Mouse (Mus musculus) urinary bladder, adult 18-20 months (tissue): ENCODE measurements around the gene Nfya.
"Not testable (repeated sequence)": the region's sequence is repeated elsewhere in the genome, so short reads cannot be mapped to it uniquely, and the experiment has no call there.

Source experiments
- DNase-seq, 2 experiments: peaks; one replicate each; pipeline ENCODE4 v3.0.0; 2022; ENCODE audit warnings: low spot score in 2 of 2, mixed read lengths in 2 of 2

The Nfya gene

GRCm38 (mm10) chr17:48392616-48393015, 17.1 kb downstream of the Nfya start:
- DNase-seq: no peak

GRCm38 (mm10) chr17:48391446-48391845, 18.3 kb downstream of the Nfya start:
- DNase-seq: no peak

GRCm38 (mm10) chr17:48389442-48389841, 20.3 kb downstream of the Nfya start:
- no peak for DNase-seq

DNA sequence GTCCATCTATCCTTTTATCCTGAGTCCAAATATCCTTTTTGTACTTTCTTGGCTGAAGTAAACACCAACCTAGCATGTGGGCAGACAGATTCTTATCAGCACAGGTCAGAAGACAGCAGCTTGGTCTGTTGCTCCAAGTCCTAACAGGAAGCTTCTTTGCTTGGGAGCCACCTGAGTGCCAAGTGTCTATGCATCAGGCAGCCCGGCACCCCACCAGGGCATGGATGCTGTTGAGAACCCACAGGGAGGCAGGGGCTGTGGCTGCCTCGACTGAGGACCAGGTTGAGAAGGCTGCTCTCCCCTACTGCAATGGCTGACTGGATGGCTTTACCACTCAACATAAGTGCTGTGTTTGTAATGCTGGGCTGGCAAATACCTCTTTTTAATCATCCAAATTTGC, 21.0 kb downstream of the Nfya start:
- no peak for DNase-seq

GRCm38 (mm10) chr17:48385786-48386461, 23.8 kb downstream of the Nfya start:
- DNase-seq: no peak

DNA sequence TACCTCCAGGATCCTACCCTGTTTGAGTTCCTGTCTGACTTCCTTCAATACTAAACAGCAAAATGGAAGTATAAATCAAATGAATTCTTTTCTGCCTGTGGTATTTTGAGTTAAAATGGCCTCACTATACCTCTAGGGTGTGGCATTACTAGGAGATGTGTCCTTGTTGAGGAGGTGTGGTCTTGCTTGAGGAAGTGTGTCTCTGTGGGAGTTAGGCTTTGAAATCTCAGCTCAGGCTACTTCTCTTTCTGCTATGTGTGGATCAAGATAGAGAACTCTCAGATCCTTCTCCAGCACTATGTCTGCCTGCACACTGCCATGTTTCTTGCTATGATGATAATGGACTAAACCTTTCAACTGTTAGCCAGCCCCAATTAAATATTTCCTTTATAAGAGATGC, 30.7 kb downstream of the Nfya start:
- DNase-seq: no peak

- no peak for DNase-seq
Measured at GRCm38 (mm10) chr17:48376102-48376501, 33.6 kb downstream of the Nfya start.

GRCm38 (mm10) chr17:48372987-48373386, 36.7 kb downstream of the Nfya start:
- no peak for DNase-seq

DNA sequence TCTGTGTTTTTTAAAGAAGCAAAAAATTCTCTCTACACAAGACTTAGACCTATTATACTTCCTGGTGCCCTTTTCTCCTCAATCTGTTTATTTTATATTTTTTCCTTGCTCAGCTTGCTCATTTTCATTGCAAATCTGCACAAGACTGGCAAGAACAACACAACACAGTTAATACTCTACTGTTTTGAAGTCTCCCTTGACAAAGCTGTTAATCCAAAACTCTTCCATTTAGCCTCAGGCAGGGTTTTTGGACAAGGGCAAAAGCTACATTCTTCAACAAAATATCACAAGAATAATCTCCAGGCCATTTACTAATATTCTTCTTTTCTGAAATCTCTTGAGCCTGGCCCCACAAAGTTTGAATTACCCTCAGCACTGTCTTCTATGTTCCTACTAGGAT, 38.1 kb downstream of the Nfya start:
- no peak for DNase-seq

GRCm38 (mm10) chr17:48366806-48367205, 42.9 kb downstream of the Nfya start:
- DNase-seq: peak in 1 of 2 experiments; percentile 7

DNA sequence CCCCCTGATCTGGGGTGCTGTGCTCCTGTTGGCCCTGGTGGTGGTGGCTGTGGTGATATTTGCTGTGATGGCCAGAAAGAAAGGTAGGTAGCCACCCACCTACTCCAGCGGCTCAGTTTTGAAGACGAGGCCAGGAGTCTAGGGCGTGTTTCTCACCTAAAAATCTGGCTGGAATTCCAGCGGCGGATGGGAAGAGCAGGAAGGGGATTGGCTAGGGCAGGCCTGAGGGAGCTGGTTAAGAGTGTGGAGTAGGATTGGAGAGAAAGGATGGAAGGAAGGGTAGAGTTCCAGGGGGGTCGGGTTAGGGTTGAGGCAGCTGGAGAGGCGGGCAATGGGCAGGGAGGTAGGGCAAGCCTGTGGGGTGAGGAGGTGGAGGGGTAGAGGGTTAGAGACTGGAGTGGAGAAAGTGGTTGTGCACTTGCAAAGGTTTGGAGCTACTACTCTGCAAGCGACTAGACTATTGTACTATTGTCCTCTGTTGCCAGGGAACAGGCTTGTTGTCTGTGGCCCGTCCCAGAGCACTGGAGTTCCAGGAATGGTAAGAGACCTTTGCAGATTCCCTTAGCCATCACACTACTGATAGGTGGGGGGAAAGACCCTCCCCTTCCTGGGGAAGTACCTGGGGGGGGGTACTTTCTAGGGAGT, 44.1 kb downstream of the Nfya start:
- DNase-seq: no peak

GRCm38 (mm10) chr17:48363421-48363965, 46.2 kb downstream of the Nfya start:
- no peak for DNase-seq

GRCm38 (mm10) chr17:48362966-48363365, 46.7 kb downstream of the Nfya start:
- no peak for DNase-seq

GRCm38 (mm10) chr17:48362346-48362745, 47.4 kb downstream of the Nfya start:
- DNase-seq: no peak

DNA sequence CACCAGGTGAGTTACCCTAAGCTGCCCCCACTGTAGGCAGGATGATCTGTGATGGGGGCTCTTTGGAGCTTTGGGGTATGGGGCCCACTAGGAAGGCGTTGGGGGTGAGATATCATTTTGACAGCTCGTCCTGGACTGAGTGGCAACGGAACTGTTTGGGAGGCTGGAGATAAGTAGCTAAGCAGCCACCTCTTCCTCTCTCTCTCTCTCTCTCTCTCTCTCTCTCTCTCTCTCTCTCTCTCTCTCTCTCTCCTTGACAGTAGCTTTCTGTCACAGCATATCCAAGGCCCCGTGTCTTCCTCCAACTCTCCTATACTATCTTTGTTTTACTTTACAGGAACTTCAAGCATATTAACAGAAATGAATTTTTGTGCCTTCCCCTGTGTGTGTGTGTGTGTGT, 49.2 kb downstream of the Nfya start:
- DNase-seq: no peak

DNA sequence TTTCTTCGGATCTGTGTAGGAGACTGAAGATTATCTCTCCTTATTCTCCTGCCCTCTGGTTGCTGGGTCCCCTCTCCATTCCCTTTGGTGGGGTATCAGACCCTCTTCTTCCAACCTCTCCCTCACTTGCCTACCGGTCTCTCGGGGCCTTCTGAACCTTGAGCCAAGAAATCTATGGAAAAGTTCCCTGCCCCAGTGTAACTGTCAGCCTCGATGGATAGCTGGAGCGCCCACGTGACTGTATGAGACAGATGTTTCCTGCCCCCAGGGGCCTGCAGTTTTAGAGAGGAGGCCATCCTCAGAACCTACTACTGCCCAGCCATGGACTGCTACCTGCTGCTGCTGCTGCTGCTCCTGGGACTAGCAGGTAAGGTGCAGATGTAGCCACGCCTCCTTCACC, 50.1 kb downstream of the Nfya start, which contains the start of gene Treml1:
TSS of gene Treml1 (plus strand) at position 301 of the 400 bp plus-strand sequence.
- no peak for DNase-seq

GRCm38 (mm10) chr17:48357892-48358291, 51.8 kb downstream of the Nfya start:
- DNase-seq: no peak

- DNase-seq: no peak
Measured at GRCm38 (mm10) chr17:48355822-48356221, 53.9 kb downstream of the Nfya start.

DNA sequence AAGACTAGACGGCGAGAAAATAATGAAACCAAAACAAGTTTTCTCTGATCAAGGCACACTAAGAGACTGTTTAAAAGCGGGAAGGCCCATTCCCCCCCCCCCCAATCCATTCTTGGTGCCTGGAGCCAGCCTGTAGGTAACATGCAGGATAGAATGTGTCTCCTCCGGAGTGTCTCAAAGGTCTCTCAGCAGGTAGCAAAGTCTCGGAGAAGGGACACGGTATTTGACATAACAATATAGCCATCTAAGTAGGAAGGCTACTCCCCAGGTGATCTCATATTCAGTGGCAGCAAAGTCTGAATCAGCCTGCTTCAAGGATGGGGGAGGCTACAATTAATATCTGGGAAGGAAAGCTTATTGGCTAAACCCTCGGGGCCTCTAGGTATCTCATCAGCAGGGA, 56.7 kb downstream of the Nfya start:
- not testable (repeated sequence) for DNase-seq

DNA sequence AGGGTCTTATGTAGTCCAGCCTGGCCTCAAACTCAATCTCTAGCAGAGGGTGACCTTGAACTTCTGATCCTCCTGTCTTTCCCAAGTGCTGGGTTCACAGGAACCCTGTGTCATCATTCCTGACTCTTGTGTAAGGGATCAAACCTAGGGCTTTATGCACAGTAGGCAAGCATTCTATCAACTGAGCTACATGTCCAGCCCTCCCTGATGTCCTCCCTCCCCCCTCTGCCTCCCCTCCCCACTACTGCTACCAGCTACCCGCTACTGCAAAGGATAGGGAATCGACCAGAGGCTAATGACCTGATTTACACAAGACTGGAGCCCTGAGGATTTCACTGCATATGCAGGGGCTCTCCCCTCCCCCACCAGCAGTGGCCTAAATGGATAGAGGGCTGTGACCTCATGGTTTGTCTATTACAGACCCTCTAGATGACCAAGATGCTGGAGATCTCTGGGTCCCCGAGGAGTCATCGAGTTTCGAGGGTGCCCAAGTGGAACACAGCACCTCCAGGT, 59.0 kb downstream of the Nfya start:
- no peak for DNase-seq

DNA sequence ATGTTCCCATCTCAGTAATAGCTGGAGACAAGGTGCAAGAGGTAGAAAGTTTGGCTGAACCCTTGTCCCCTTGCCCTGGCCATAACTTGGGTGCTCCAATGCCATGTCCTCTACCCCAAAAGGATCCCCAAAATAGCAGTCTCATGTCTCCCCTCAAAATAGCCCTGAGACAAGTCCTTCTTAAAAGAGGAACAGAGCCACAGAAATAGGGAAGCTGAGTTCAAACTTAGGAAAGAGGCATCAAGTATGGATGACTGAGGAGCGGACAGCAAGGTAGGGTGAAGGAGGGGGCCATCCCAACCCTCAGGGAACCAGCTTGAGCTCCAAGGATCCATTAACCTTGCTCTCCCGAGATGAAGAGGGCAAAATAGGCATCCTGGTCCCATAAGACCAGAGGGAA, 62.4 kb downstream of the Nfya start:
- DNase-seq: no peak

DNA sequence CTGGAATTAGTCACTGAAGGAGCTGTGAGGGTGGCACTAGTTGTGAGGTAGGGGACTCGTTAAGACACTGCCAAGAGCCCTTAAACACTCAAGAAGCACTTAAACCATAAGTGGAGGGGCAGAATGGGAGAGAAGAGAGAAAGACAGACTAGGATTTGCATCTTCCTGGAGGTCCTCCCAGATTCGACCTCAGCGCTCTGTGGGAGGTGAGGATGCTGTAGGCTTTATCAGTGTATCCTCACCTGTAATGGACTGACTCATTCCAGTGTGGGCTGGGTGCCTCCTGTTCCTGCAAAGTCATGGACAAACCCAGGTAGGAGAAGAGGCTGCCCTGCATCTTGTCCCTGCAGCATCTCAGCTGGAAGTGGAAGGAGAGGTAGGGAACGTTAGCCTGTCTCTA, 62.9 kb downstream of the Nfya start:
- DNase-seq: no peak

GRCm38 (mm10) chr17:48346231-48346630, 63.5 kb downstream of the Nfya start, which contains the start of gene Trem2:
Gene Trem2 (plus strand): TSS chr17:48346401.
- DNase-seq: no peak
